Mouse (Mus musculus): ENCODE data around the gene Slc51a.
"Not testable (repeated sequence)": the region's sequence is repeated elsewhere in the genome, so short reads cannot be mapped to it uniquely, and the experiment has no call there.

Gene Slc51a

DNA sequence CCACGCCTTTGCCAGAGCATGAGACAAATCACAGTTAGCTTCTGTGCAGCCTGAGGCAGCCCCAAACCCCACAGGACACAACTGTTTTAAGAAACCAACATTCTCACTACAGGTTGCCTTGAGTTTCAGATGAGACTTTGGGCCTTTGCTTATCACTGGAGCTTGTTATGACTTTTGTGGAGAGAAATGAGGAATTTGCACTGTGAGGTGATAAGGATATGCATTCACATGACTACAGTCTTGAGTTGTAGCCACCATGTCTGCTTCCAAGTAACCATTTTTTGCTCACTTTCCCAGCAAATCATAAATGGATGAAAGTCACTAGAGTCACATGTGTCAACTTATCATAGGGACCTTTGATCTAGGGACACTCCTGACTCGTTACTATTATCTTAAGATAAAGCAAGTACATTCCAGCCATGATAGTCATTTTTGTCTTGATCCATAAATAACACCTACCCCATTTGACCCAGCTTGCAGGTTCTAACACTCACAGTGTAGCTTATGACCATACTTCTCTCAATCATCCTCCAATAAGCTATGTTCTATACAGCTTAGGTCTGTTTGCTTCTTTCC, 41.0 kb downstream of the Slc51a start:
- in situ Hi-C loops (cut with MboI; ENCODE audit: low pct_unique_long_range_greater_than_20kb in 1 of 2, low sequenced_read_pairs in 2 of 2, unreplicated experiment in 1 of 2): no loop called here

DNA sequence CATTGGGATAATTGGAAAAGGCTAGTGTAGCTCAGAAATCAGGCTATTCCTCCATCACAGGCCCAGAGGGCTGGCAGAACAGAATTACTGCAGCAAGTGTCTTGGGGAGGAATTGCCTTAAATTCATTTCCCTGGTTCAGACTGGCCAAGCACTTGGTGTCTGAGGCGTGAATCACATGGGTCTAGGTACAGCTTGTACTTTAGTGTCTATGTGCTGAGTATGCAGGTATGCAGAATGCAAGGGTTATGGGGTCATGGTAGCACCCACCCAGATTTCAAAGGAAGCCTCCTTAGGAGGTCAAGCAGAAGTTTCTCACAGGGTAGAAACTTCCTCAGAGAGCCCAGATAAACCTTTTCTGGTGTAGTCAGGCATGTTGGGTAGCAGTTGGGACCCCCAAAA, 42.1 kb downstream of the Slc51a start:
- in situ Hi-C loops (cut with MboI; ENCODE audit: low pct_unique_long_range_greater_than_20kb in 1 of 2, low sequenced_read_pairs in 2 of 2, unreplicated experiment in 1 of 2): no loop called here

DNA sequence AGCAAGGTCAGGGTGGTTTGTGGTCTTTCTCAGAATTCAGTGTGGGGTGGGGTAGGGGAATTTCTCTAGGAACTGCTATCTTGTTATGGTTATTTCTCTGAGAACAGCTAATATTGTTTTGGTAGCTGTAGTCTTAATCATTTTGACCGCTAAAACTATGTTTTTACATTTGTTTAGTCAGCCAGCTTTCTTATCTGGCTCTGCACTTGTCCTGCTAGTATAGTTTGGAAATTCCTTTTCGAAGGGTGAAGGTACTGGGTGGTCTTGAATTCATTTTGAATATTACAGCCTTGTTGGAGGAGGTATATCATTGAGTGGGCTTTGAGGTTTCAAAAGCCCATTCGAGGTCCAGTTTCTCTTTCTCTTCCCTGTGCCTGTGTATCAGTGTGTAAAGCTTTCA, 43.1 kb downstream of the Slc51a start:
- in situ Hi-C loops (cut with MboI; ENCODE audit: low pct_unique_long_range_greater_than_20kb in 1 of 2, low sequenced_read_pairs in 2 of 2, unreplicated experiment in 1 of 2): not testable (repeated sequence)

DNA sequence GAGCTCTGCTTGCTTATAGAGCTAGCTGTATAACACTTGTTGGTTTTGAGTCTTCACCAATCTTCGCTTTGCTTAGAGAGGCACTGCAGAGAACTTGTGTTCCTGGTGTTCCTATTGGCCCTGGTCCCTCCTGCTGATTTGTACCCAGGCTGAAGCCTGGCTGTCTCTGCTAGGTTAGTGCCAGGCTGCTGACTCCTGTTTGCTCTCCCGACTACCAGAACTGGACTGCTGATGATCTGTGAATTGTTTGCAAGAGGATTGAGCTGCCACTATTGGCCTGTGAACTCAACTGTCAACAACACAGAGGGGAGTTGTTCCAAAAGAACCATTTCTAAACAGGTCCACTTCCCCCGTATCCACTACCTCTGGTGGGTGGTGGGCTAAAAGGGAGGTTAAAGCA, 46.2 kb downstream of the Slc51a start:
- in situ Hi-C loops (cut with MboI; ENCODE audit: low pct_unique_long_range_greater_than_20kb in 1 of 2, low sequenced_read_pairs in 2 of 2, unreplicated experiment in 1 of 2): no loop called here

DNA sequence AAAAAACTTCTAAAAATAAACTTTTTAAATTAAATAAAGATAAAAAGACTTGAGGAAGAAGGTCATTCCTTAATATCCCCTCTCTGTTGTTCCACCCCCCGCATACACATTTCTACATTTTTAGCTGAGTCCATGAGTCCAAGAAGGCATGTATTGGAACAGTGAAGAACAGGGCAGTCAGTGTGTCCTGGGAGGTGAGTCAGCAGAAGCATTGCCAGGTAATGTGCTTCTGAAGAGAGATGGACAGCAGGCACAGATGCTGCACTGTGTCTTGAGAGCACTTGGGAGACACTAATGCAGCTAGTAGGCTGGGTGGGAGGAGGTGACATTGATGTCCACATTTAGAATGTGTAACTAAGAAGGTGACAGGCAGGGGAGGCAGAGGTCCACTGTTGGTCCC, 50.4 kb downstream of the Slc51a start:
- in situ Hi-C loops (cut with MboI; ENCODE audit: low pct_unique_long_range_greater_than_20kb in 1 of 2, low sequenced_read_pairs in 2 of 2, unreplicated experiment in 1 of 2): no loop called here

DNA sequence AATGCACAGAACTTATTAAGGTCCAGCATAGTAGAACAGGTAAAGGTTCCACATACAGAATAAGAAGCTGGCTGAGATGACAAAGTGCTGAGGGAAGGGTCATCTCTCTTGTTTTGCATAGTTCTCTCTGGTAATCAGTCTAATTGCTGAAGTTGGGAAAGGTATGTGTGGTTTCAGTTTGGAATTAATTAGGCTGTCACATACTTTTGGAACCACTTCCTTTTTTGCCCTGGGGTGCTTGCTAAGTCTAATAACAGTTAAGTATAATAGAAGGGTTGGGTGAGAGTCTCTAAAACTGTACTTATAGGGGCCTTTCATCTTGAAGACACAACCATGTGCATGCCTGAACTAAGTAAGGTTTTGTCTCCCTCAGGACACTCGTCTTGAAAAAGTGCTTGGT, 51.0 kb downstream of the Slc51a start:
- in situ Hi-C loops (cut with MboI; ENCODE audit: low pct_unique_long_range_greater_than_20kb in 1 of 2, low sequenced_read_pairs in 2 of 2, unreplicated experiment in 1 of 2): no loop called here

DNA sequence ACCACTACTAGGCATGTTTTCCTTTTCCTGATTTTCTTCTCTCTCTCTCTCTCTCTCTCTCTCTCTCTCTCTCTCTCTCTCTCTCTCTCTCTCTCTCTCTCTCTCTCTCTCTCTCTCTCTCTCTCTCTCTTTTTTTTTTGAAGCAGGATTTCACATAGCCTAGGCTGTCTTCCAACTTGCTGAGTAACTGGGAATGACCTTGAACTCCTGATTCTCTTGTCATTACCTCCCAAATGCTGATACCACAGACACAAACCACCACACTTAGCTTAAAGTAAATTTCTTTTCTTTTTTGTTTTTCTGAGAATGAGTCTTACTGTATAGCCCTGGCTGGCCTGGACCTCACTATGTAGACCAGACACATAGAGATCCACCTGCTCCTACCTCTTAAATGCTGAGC, 53.0 kb downstream of the Slc51a start:
- in situ Hi-C loops (cut with MboI; ENCODE audit: low pct_unique_long_range_greater_than_20kb in 1 of 2, low sequenced_read_pairs in 2 of 2, unreplicated experiment in 1 of 2): no loop called here

DNA sequence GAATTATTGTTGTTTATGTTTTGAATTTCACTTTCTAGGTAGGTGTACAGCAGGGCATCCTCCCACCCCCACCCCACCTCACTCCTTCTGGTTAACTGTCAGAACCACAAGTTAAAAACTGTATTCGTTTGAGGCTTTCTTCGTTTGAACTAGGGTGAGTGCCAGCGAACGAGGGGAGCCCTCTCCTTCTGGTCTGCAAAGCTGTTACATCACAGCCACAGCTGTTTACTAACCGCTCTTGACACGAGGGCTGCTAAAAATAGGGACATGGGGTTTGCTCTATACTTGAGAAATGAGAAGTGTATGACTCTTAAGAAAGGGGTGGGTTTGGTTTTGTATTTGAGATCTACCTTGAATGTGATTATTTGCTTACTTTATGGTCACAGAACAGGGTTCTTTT, 53.6 kb downstream of the Slc51a start:
- in situ Hi-C loops (cut with MboI; ENCODE audit: low pct_unique_long_range_greater_than_20kb in 1 of 2, low sequenced_read_pairs in 2 of 2, unreplicated experiment in 1 of 2): no loop called here

DNA sequence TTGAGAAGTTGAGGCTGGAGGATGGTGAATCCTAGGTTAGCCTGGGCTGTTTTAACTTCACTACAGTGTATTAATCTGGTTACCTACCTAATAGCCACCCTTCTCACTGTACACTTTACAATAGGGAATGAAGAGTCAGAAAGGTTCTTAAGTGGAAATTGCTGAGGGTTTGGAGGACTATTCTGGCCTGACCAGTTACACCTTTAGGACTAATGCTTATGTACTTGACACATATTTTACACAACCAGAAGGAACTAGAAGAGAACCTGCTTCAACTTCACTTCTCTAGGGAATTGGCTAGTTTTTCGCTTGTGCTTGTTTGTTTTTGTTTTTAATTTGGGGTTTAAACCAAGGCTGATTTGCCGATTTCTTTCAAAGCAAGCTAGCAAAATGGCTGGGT, 54.5 kb downstream of the Slc51a start:
- in situ Hi-C loops (cut with MboI; ENCODE audit: low pct_unique_long_range_greater_than_20kb in 1 of 2, low sequenced_read_pairs in 2 of 2, unreplicated experiment in 1 of 2): no loop called here

DNA sequence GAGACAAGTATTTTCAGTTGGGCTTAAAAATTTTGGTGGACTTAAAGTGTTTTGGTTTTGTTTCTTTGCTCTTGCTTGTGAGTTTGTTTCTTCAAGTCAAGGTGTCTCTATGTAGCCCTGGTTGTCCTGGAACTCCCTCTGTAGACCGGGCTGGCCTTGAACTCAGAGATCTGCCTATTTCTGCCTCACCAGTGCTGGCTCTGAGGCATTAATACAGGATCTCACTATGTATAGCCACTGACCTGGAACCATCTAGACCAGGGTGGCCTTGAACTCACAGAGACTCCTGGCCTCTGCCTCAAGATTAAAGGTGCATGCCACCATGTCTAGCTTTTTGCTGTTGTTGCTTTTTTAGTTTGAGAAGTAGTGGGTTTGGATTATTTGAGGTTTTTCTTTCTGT, 55.8 kb downstream of the Slc51a start:
- in situ Hi-C loops (cut with MboI; ENCODE audit: low pct_unique_long_range_greater_than_20kb in 1 of 2, low sequenced_read_pairs in 2 of 2, unreplicated experiment in 1 of 2): no loop called here

DNA sequence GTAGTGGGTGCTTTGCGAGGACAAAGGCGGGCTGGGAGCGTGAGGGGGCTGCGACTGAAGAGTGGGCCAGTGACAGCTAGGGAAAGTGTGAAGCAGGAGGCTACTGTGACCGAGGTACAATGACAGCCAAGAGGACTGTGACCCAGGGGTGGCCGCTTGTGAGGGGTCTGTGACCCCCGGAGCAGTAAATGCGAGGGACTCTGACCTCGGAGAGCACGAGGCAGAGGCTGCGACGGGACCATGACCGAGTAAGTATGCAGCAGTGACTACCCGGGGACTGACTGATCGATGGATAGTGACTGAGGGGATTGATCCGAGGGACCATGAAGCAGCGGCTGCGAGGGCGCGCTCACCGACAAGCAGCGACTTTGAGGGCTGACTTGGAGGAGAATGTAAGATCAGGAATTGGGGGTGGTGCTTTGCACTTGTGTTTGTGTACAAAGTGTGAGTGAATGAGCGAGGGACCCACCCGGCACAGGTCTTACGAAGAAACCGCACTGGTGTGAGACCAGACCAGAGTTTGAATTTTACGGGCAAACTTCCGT, 56.6 kb downstream of the Slc51a start:
- in situ Hi-C loops (cut with MboI; ENCODE audit: low pct_unique_long_range_greater_than_20kb in 1 of 2, low sequenced_read_pairs in 2 of 2, unreplicated experiment in 1 of 2): no loop called here

DNA sequence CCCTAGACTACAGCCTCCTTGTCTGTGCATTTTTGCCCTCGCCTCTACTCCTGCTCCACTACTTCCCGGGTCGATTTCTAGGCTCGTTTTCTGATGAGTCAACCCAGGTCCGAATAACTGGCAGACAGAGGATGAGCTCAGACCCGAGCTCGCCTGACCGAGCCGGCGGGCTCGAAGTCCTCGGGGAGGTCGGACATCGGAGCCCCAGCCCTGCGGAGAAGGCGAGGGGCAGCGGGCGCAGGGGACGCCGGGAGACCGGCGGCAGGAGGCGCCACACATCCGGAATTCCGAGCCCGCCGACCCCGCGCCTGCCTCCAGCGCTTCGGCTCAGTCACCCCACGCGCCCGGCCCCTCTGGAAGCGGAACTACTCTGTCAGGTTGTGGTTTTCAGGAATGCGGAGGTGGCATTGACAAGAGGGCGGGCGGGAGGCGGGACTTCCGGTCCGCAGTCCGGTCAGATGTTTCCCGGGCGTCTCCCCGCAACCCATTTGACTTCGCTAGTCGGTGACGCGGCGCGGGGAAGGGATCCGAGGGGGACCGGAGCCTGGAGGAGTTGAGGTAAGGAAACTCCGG, 57.1 kb downstream of the Slc51a start, which contains the start of gene Pcyt1a:
TSS of gene Pcyt1a (plus strand) at position 448 of the 573 bp plus-strand sequence.
- in situ Hi-C loops (cut with MboI; ENCODE audit: low pct_unique_long_range_greater_than_20kb in 1 of 2, low sequenced_read_pairs in 2 of 2, unreplicated experiment in 1 of 2): no loop called here

DNA sequence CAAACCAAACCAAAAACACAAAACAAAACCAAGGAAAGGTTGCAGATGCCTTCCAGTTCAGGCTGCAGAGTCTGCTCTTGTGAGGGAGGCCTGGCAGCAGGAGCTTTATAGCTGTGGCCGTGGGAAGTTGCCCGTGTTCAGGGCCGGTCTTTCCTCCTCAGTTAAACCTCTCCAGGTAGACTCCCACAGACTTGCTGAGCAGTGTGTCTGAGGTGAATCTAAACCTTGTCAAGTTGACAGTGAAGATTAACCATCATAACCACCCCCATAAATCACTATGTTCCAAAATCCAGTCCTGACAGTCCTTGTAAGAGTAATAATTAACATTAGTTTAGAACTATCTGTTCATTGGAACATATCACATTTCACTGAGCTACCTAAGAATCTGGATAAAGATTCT, 60.2 kb downstream of the Slc51a start:
- in situ Hi-C loops (cut with MboI; ENCODE audit: low pct_unique_long_range_greater_than_20kb in 1 of 2, low sequenced_read_pairs in 2 of 2, unreplicated experiment in 1 of 2): no loop called here
